Mouse (Mus musculus): ENCODE results near the gene Sec14l5. TPM values are rescaled to one million over a fixed set of nuclear protein-coding genes. Genes with fewer than 3 reads are reported as not detected.

Sec14l5 gene
- polyA plus RNA-seq, 1 experiment = 2.4 TPM

DNA sequence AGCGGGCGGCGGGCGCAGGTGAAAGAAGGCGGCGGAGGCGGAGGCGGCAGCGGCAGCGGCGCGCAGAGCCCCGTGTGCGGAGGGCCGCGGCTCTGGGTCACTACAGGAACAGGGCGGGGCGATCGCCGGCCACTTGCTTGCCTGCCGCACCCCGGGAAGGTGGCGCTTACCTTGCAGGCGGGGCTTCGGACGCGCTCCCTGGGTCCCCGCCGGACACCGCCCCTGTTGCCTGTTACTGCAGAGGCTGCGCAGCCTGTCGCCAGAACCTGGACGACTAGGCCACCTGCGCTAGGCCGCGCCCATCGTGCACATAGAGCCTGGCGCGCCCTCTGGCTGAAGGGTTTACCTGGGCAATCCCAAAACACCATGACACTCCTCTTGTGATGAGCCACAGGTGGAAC lies 14.5 kb upstream of the Sec14l5 start, which contains the start of gene Ppl:
Gene Ppl (minus strand): TSS at position 21 of the 401 bp plus-strand sequence.
- H3K9ac ChIP-seq (ENCODE audit: low read depth, poor library complexity, severe bottlenecking) = peak within 1 kb of the TSS; percentile 55

DNA sequence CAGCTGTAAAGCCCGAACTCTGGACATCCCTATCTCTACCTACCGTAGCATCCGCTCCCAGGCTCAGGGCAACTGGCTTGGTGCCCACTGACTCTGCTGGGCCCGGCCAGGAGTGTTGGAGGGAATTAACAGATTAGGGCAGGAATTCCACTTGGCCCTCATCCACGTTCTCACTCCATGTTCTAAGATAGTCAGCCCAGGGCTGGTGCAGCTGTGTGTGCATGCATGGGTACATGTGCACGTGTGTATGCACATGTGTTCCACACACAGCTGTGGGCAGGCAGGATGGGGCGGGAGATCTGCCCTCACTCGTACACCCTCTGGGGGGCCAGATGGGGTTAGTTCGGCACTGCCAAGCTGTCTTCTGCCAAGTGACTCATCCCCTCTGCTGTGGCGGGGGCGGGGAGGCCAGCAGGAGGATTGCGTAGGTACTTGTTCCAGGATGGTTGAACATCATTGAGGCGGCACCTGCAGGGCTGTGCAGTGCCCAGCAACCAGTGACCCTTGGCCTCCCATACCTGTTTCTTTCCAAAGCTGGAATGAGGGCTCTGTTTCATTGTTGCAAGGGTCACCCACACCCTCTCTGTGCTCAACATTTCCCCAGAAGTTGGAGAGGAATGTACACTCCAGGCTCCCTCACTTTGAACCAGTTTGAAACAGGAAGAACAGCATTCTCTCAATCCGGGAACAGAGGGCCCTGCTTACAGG lies 12.1 kb upstream of the Sec14l5 start:
- Histone ChIP-seq H3K9ac (ENCODE audit: low read depth, poor library complexity, severe bottlenecking) (no peak overlapping the region), H3K27me3 (ENCODE audit: control insufficient read depth, insufficient read depth, low read length, poor library complexity, severe bottlenecking) (no peaks in the 10 kb centered on the region; the same call in 1 of the 2 replicates), H3K4me1 (ENCODE audit: control insufficient read depth, insufficient read depth, low read length) (peaks cover 2% of the 10 kb centered on the region), H3K9me3 (replicated peaks; ENCODE audit: control insufficient read depth, insufficient read depth, low read length, poor library complexity, severe bottlenecking) (no peaks in the 10 kb centered on the region), H3K4me3 (ENCODE audit: low read depth, low read length) (no peak overlapping the region), H3K27ac (ENCODE audit: insufficient read depth, low read length) (no peak overlapping the region), H3K36me3 (ENCODE audit: control insufficient read depth, insufficient read depth, low read length, poor library complexity, severe bottlenecking) (no peaks in the 10 kb centered on the region)
- no peak for TF ChIP-seq POLR2A (IDR thresholded peaks at IDR 0.05; ENCODE audit: insufficient read depth, low read length)

More for the DNA sequence above, 14.5 kb upstream of the Sec14l5 start, which contains the start of gene Ppl:
- TF ChIP-seq CTCF (IDR thresholded peaks at IDR 0.05; ENCODE audit: low read depth, low read length) = peak; percentile 50
- peak; percentile 60; the same call in 1 of the 2 replicates for TF ChIP-seq EP300 (IDR thresholded peaks at IDR 0.05; ENCODE audit: insufficient read depth, low read depth, low read length)
- no peak for TF ChIP-seq POLR2A (IDR thresholded peaks at IDR 0.05; ENCODE audit: insufficient read depth, low read length)
- peak within 1 kb of the TSS; percentile 76 for H3K4me3 ChIP-seq (ENCODE audit: low read depth, low read length)
- H3K27ac ChIP-seq (ENCODE audit: insufficient read depth, low read length) = no peak within 1 kb of the TSS
- no peaks in the 10 kb centered on the region for H3K36me3 ChIP-seq (ENCODE audit: control insufficient read depth, insufficient read depth, low read length, poor library complexity, severe bottlenecking)
- H3K4me1 ChIP-seq (ENCODE audit: control insufficient read depth, insufficient read depth, low read length) = peaks cover 2% of the 10 kb centered on the region
- no peaks in the 10 kb centered on the region for H3K9me3 ChIP-seq (replicated peaks; ENCODE audit: control insufficient read depth, insufficient read depth, low read length, poor library complexity, severe bottlenecking)
- H3K27me3 ChIP-seq (ENCODE audit: control insufficient read depth, insufficient read depth, low read length, poor library complexity, severe bottlenecking) = no peaks in the 10 kb centered on the region; the same call in 1 of the 2 replicates

GRCm38 (mm10) chr16:5135551-5136261 lies 11.2 kb upstream of the Sec14l5 start:
- no peaks in the 10 kb centered on the region for H3K9me3 ChIP-seq (replicated peaks; ENCODE audit: control insufficient read depth, insufficient read depth, low read length, poor library complexity, severe bottlenecking)
- no peaks in the 10 kb centered on the region for H3K36me3 ChIP-seq (ENCODE audit: control insufficient read depth, insufficient read depth, low read length, poor library complexity, severe bottlenecking)
- H3K4me1 ChIP-seq (ENCODE audit: control insufficient read depth, insufficient read depth, low read length) = peaks cover 2% of the 10 kb centered on the region
- no peak overlapping the region for H3K27ac ChIP-seq (ENCODE audit: insufficient read depth, low read length)
- H3K9ac ChIP-seq (ENCODE audit: low read depth, poor library complexity, severe bottlenecking) = no peak overlapping the region
- no peak for TF ChIP-seq EP300 (IDR thresholded peaks at IDR 0.05; ENCODE audit: insufficient read depth, low read depth, low read length)
- TF ChIP-seq CTCF (IDR thresholded peaks at IDR 0.05; ENCODE audit: low read depth, low read length) = no peak
- TF ChIP-seq POLR2A (IDR thresholded peaks at IDR 0.05; ENCODE audit: insufficient read depth, low read length) = no peak
- no peaks in the 10 kb centered on the region; the same call in 1 of the 2 replicates for H3K27me3 ChIP-seq (ENCODE audit: control insufficient read depth, insufficient read depth, low read length, poor library complexity, severe bottlenecking)
- no peak overlapping the region for H3K4me3 ChIP-seq (ENCODE audit: low read depth, low read length)

DNA sequence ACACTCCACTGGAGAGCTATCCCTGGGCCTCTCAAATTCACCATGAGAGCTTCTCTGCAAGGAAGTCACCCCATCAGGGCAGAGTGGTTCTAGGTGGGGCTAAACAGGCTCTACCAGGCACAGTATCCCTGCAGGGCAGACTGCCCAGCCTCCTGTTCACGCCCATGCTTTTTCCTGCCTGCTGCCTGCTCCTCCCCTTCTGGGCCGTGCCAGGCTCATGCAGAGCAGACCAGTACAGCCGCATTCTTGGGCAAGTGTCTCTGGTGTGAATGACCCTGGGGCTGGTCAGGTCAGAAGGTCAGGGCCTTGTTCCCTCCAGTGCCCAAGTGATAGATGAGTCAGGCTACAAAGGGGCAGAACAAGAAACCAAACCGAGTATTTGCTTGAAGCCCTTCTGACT lies 10.4 kb upstream of the Sec14l5 start:
- no peak for TF ChIP-seq POLR2A (IDR thresholded peaks at IDR 0.05; ENCODE audit: insufficient read depth, low read length)
- TF ChIP-seq EP300 (IDR thresholded peaks at IDR 0.05; ENCODE audit: insufficient read depth, low read depth, low read length) = 0 out of 2 replicates have a peak, but pooled peaks have one; percentile 10
- H3K27ac ChIP-seq (ENCODE audit: insufficient read depth, low read length) = no peak overlapping the region

GRCm38 (mm10) chr16:5137006-5137540 lies 9.8 kb upstream of the Sec14l5 start:
- Histone ChIP-seq H3K27ac (ENCODE audit: insufficient read depth, low read length) (no peak overlapping the region), H3K36me3 (ENCODE audit: control insufficient read depth, insufficient read depth, low read length, poor library complexity, severe bottlenecking) (no peaks in the 10 kb centered on the region)

More for the DNA sequence above, 10.4 kb upstream of the Sec14l5 start:
- Histone ChIP-seq H3K9ac (ENCODE audit: low read depth, poor library complexity, severe bottlenecking) (no peak overlapping the region), H3K36me3 (ENCODE audit: control insufficient read depth, insufficient read depth, low read length, poor library complexity, severe bottlenecking) (no peaks in the 10 kb centered on the region), H3K9me3 (replicated peaks; ENCODE audit: control insufficient read depth, insufficient read depth, low read length, poor library complexity, severe bottlenecking) (no peaks in the 10 kb centered on the region), H3K27me3 (ENCODE audit: control insufficient read depth, insufficient read depth, low read length, poor library complexity, severe bottlenecking) (no peaks in the 10 kb centered on the region; the same call in 1 of the 2 replicates), H3K4me3 (ENCODE audit: low read depth, low read length) (no peak overlapping the region), H3K4me1 (ENCODE audit: control insufficient read depth, insufficient read depth, low read length) (no peaks in the 10 kb centered on the region)

More at GRCm38 (mm10) chr16:5137006-5137540, 9.8 kb upstream of the Sec14l5 start:
- H3K9me3 ChIP-seq (replicated peaks; ENCODE audit: control insufficient read depth, insufficient read depth, low read length, poor library complexity, severe bottlenecking) = no peaks in the 10 kb centered on the region
- no peak for TF ChIP-seq POLR2A (IDR thresholded peaks at IDR 0.05; ENCODE audit: insufficient read depth, low read length)
- no peak for TF ChIP-seq CTCF (IDR thresholded peaks at IDR 0.05; ENCODE audit: low read depth, low read length)
- no peak for TF ChIP-seq EP300 (IDR thresholded peaks at IDR 0.05; ENCODE audit: insufficient read depth, low read depth, low read length)
- H3K9ac ChIP-seq (ENCODE audit: low read depth, poor library complexity, severe bottlenecking) = no peak overlapping the region
- no peaks in the 10 kb centered on the region for H3K4me1 ChIP-seq (ENCODE audit: control insufficient read depth, insufficient read depth, low read length)
- H3K27me3 ChIP-seq (ENCODE audit: control insufficient read depth, insufficient read depth, low read length, poor library complexity, severe bottlenecking) = no peaks in the 10 kb centered on the region
- no peak overlapping the region for H3K4me3 ChIP-seq (ENCODE audit: low read depth, low read length)

All from ES-Bruce4 (cell line).